Mouse (Mus musculus): Measurements from ENCODE around the gene Taf5. TPM values are rescaled to one million over a fixed set of nuclear protein-coding genes. Genes with fewer than 3 reads are reported as not detected.

The Taf5 gene
- polyA plus RNA-seq, 1 experiment from 2014 or later: 6.6 TPM

DNA sequence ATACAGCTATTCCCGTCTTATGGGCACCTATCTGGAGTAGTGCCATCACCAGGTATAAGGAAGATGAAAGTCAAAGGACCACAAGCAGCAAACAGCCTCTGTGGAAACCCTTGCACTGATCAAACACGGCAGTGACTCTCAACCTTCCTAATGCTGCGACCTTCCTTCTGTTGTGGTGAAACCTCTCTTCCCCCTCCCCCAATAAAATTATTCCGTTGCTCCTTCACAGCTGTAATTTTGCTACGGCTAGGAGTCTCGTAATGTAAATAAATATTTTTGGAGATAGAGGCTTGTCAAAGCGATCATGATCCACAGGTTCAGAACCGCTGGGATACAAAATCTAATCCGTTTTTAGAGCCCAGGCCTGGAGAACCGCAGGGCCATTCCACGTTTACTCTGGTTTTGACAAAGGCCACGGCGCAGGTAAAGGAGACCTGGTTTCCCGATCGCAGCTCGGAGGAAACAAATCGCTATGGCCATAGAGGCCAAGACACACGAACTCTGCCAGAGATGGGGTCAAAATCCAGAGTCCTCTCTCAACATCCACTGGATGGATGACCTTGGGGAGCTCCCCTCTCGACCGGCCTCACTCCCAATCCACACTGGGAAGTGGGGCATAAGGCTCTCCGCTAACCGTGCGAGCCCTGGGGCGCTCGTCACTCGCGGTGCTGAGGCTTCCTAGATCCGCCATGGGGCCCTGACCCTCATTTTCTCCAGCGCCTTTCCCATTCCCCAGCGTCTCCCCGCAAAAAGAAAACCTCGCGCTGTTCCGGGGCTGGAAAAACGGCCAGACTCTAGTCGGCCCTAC is 22.4 kb downstream of the Taf5 start:
- H3K36me3 ChIP-seq (ENCODE audit: control insufficient read depth, insufficient read depth, low read length): peaks cover 40% of the 10 kb centered on the region
- H3K4me1 ChIP-seq (ENCODE audit: control insufficient read depth, insufficient read depth, low read length): peaks cover 12% of the 10 kb centered on the region
- peak overlapping the region; percentile 90 for H3K4me3 ChIP-seq (ENCODE audit: low read depth, low read length)
- no peak for DNase-seq (ENCODE audit: low spot score)
- H3K9me3 ChIP-seq (ENCODE audit: control insufficient read depth, low read length): no peaks in the 10 kb centered on the region
- H3K9ac ChIP-seq (ENCODE audit: low read depth, low read length): peak overlapping the region; percentile 98
- WGBS: 2% methylated on average over 35 of the region's 36 CpGs
- H3K27ac ChIP-seq (replicated peaks; ENCODE audit: low read depth, low read length): peak overlapping the region; percentile 88
- H3K4me2 ChIP-seq (ENCODE audit: low read depth, low read length): peak overlapping the region; percentile 93
- ATAC-seq (ENCODE audit: low read depth): peak; percentile 71
- no peaks in the 10 kb centered on the region for H3K27me3 ChIP-seq (replicated peaks; ENCODE audit: control insufficient read depth, insufficient read depth, low read length)

DNA sequence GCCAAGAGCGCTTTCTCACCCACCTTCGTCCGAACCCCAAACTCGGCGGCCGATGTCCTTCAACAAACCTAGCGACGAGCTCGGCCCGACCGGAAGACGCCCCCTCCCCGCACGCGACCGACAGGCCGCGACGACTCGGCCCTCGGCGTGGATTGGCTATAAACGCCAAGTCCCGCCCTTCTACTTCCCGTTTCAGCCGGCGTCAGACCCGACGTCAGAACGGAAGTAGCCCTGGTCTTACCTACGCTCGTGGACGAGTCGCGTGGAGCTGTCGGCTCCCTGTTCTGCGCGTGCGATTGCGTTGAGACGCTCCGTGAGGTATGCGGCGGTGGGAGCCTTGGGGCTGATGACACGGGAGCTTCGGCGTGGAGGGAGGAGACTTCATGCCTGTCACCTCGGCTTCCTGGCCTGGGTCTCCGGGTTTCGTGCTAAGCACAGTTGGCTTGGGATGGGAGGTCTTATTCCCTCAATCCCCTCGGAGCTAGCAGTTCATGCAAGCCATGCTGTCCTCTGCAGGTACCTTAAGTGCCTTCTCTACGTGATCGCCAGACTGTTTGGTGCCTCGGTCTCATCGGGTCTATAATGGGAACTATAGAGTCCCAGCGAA is 23.1 kb downstream of the Taf5 start, which contains the start of the genes Usmg5 and Pdcd11:
Usmg5 (minus strand) TSS at position 98 of the 607 bp plus-strand sequence.
Pdcd11 (plus strand) TSS at position 219 of the 607 bp plus-strand sequence.
- peak; percentile 100 for ATAC-seq (ENCODE audit: low read depth)
- peak; percentile 97 for DNase-seq (ENCODE audit: low spot score)
- Histone ChIP-seq H3K9ac (ENCODE audit: low read depth, low read length) (peak within 1 kb of the TSS; percentile 98), H3K4me2 (ENCODE audit: low read depth, low read length) (peak within 1 kb of the TSS; percentile 93), H3K36me3 (ENCODE audit: control insufficient read depth, insufficient read depth, low read length) (peaks cover 40% of the 10 kb centered on the region), H3K27me3 (replicated peaks; ENCODE audit: control insufficient read depth, insufficient read depth, low read length) (no peaks in the 10 kb centered on the region), H3K27ac (replicated peaks; ENCODE audit: low read depth, low read length) (peak within 1 kb of the TSS; percentile 88), H3K9me3 (ENCODE audit: control insufficient read depth, low read length) (no peaks in the 10 kb centered on the region), H3K4me1 (ENCODE audit: control insufficient read depth, insufficient read depth, low read length) (peaks cover 12% of the 10 kb centered on the region), H3K4me3 (ENCODE audit: low read depth, low read length) (peak within 1 kb of the TSS; percentile 90)
- WGBS: under 1% methylated on average over 44 of the region's 56 CpGs

DNA sequence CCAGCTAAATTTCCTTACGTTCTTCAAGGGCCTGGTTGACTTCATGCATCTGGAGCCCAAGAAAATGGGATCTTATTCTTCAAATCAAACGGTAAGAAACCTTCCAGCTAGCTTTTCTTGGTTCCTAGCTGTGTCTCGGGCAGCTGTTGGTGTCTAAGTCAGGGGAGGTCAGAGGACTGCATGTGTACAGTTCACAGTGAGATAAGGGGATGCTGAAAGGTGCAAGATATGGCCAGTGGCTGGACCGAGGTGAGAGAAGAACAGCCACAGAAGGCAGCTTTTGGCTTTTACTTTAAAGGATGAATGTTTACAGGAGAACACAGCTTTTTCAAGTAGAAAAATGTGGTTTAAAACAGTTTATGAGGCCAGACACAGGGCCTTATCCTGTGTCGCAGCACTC is 33.5 kb downstream of the Taf5 start:
- WGBS: 95% methylated on average over 5 of the region's 5 CpGs
- ATAC-seq (ENCODE audit: low read depth) (no peak), DNase-seq (ENCODE audit: low spot score) (no peak)
- no peaks in the 10 kb centered on the region for H3K4me1 ChIP-seq (ENCODE audit: control insufficient read depth, insufficient read depth, low read length)
- H3K27me3 ChIP-seq (replicated peaks; ENCODE audit: control insufficient read depth, insufficient read depth, low read length): no peaks in the 10 kb centered on the region
- H3K36me3 ChIP-seq (ENCODE audit: control insufficient read depth, insufficient read depth, low read length): peaks cover 97% of the 10 kb centered on the region
- H3K9me3 ChIP-seq (ENCODE audit: control insufficient read depth, low read length): no peaks in the 10 kb centered on the region
- no peak overlapping the region for H3K9ac ChIP-seq (ENCODE audit: low read depth, low read length)
- no peak overlapping the region for H3K4me2 ChIP-seq (ENCODE audit: low read depth, low read length)
- no peak overlapping the region for H3K27ac ChIP-seq (replicated peaks; ENCODE audit: low read depth, low read length)
- no peak overlapping the region for H3K4me3 ChIP-seq (ENCODE audit: low read depth, low read length)

DNA sequence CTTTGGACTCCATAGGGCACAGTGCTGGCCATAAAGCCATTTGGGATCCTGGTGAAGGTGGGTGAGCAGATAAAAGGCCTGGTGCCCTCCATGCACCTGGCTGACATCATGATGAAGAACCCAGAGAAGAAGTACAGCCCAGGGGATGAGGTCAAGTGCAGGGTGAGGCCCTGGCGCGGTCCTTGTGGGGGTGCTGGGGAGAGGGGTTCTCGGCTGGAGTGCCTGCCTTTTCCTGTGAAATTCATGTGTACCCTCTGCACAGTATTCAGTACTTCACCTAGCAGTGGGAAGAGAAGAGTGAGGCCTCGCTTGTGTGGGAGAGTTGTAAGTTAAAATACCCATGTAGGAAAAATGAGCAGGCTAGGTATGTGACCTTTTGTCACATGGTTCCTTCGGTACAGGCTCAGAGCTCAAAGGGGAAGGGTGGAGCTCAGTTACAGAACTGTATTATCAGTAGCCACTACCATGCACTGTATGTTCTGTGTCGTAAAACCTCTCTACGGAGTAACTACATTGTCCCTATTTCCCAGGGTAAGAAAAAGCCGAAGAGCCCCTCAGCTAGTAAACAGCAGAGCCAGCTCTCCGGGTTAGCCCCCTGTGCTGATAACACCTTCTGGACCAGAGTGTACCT is 37.2 kb downstream of the Taf5 start:
- no peak for DNase-seq (ENCODE audit: low spot score)
- Histone ChIP-seq H3K27ac (replicated peaks; ENCODE audit: low read depth, low read length) (no peak overlapping the region), H3K36me3 (ENCODE audit: control insufficient read depth, insufficient read depth, low read length) (peaks cover 99% of the 10 kb centered on the region), H3K9ac (ENCODE audit: low read depth, low read length) (no peak overlapping the region), H3K27me3 (replicated peaks; ENCODE audit: control insufficient read depth, insufficient read depth, low read length) (no peaks in the 10 kb centered on the region), H3K4me2 (ENCODE audit: low read depth, low read length) (no peak overlapping the region), H3K9me3 (ENCODE audit: control insufficient read depth, low read length) (no peaks in the 10 kb centered on the region), H3K4me1 (ENCODE audit: control insufficient read depth, insufficient read depth, low read length) (no peaks in the 10 kb centered on the region), H3K4me3 (ENCODE audit: low read depth, low read length) (no peak overlapping the region)
- no peak for ATAC-seq (ENCODE audit: low read depth)
- 93% methylated on average over 9 of the region's 9 CpGs for WGBS

DNA sequence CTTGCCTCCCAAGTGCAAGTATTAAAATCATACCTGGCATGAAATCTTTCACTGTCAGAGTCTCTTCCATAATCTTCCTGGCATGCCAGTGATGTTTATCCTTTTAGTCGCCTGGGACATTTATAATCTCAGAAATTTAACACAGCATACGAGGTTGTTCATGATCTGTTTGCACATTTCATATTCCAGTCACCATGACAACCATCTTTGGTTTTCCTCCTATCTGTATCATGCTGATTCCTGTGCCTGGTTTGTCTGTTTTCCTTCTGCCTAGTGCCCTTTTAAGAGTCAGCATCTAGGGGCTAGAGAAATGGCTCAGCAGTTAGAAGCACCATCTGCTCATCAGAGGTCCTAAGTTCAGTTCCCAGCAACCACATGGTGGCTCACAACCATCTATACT is 51.1 kb downstream of the Taf5 start:
- Histone ChIP-seq H3K4me1 (ENCODE audit: control insufficient read depth, insufficient read depth, low read length) (no peaks in the 10 kb centered on the region), H3K27ac (replicated peaks; ENCODE audit: low read depth, low read length) (no peak overlapping the region), H3K4me3 (ENCODE audit: low read depth, low read length) (no peak overlapping the region), H3K36me3 (ENCODE audit: control insufficient read depth, insufficient read depth, low read length) (peaks cover 75% of the 10 kb centered on the region), H3K27me3 (replicated peaks; ENCODE audit: control insufficient read depth, insufficient read depth, low read length) (no peaks in the 10 kb centered on the region), H3K9ac (ENCODE audit: low read depth, low read length) (no peak overlapping the region), H3K4me2 (ENCODE audit: low read depth, low read length) (no peak overlapping the region), H3K9me3 (ENCODE audit: control insufficient read depth, low read length) (no peaks in the 10 kb centered on the region)
- 89% methylated on average over 2 of the region's 2 CpGs for WGBS
- DNase-seq (ENCODE audit: low spot score) (no peak), ATAC-seq (ENCODE audit: low read depth) (no peak)

DNA sequence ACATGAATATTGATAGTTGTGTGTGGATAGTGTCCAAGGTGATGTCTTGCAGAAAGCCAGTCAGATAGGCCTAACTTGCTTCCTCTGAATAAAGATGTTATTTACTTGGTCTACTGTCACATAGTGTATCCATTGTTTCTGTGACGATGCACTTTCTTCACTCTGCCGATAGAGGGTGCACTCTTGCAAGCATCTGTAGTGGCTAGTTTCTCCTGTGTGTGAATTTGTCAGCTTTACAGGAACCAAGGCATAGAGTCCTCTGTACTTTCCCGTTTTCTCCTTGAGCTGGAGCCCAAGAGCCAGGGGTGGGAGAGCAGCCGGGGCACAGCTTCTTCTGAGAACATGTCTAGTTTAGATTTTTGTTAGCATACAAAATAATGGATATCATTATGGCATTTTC is 53.5 kb downstream of the Taf5 start:
- Histone ChIP-seq H3K4me3 (ENCODE audit: low read depth, low read length) (no peak overlapping the region), H3K9me3 (ENCODE audit: control insufficient read depth, low read length) (no peaks in the 10 kb centered on the region), H3K9ac (ENCODE audit: low read depth, low read length) (no peak overlapping the region), H3K4me1 (ENCODE audit: control insufficient read depth, insufficient read depth, low read length) (no peaks in the 10 kb centered on the region), H3K4me2 (ENCODE audit: low read depth, low read length) (no peak overlapping the region), H3K27ac (replicated peaks; ENCODE audit: low read depth, low read length) (no peak overlapping the region), H3K27me3 (replicated peaks; ENCODE audit: control insufficient read depth, insufficient read depth, low read length) (no peaks in the 10 kb centered on the region), H3K36me3 (ENCODE audit: control insufficient read depth, insufficient read depth, low read length) (peaks cover 68% of the 10 kb centered on the region)
- DNase-seq (ENCODE audit: low spot score) (peak; percentile 55), ATAC-seq (ENCODE audit: low read depth) (0 out of 2 replicates have a peak, but pooled peaks have one; percentile 30)
- WGBS: 40% methylated on average over 4 of the region's 4 CpGs

DNA sequence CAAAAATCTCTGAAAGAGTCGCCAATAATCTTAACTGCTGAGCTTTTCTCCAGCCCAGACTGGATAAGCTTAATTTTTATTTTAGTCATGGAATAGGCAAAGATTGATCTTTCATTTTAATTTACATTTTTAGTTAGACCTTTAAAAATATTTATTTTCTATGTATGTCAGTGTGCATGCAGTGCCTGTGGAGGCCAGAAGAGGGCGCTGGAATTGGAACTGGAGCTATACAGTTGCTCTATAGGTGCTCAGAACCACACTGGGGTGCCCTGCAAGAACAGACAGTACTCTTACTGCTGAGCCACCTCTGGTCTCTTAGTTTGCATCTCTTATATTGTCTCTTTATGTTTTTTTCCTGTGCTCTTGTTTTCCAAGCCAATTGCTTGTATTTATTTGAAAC is 55.3 kb downstream of the Taf5 start:
- no peak overlapping the region for H3K4me2 ChIP-seq (ENCODE audit: low read depth, low read length)
- peaks cover 66% of the 10 kb centered on the region for H3K36me3 ChIP-seq (ENCODE audit: control insufficient read depth, insufficient read depth, low read length)
- H3K9ac ChIP-seq (ENCODE audit: low read depth, low read length): no peak overlapping the region
- H3K4me3 ChIP-seq (ENCODE audit: low read depth, low read length): no peak overlapping the region
- no peaks in the 10 kb centered on the region for H3K4me1 ChIP-seq (ENCODE audit: control insufficient read depth, insufficient read depth, low read length)
- DNase-seq (ENCODE audit: low spot score) (peak; percentile 36), ATAC-seq (ENCODE audit: low read depth) (no peak; the same call in 1 of the 2 replicates)
- no peaks in the 10 kb centered on the region for H3K9me3 ChIP-seq (ENCODE audit: control insufficient read depth, low read length)
- no peak overlapping the region for H3K27ac ChIP-seq (replicated peaks; ENCODE audit: low read depth, low read length)
- no peaks in the 10 kb centered on the region for H3K27me3 ChIP-seq (replicated peaks; ENCODE audit: control insufficient read depth, insufficient read depth, low read length)
- WGBS: 29% methylated on average over 2 of the region's 2 CpGs

DNA sequence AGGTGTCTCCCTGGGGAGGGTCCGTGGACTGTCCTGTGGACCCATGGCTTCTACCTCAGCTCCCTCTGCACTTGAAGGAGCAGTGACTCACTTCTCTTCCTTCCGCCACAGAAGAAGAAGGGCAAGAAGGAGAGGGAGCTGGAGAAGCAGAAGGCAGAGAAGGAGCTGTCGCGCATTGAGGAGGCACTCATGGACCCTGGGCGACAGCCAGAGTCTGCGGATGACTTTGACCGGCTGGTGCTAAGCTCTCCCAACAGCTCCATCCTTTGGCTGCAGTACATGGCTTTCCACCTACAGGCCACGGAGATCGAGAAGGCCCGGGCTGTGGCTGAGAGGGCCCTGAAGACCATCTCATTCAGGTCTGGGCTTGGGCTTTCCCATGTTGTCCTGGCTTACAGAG is 60.6 kb downstream of the Taf5 start:
- Histone ChIP-seq H3K36me3 (ENCODE audit: control insufficient read depth, insufficient read depth, low read length) (peaks cover 82% of the 10 kb centered on the region), H3K27me3 (replicated peaks; ENCODE audit: control insufficient read depth, insufficient read depth, low read length) (no peaks in the 10 kb centered on the region), H3K9ac (ENCODE audit: low read depth, low read length) (no peak overlapping the region), H3K4me3 (ENCODE audit: low read depth, low read length) (no peak overlapping the region), H3K4me2 (ENCODE audit: low read depth, low read length) (no peak overlapping the region), H3K9me3 (ENCODE audit: control insufficient read depth, low read length) (no peaks in the 10 kb centered on the region), H3K27ac (replicated peaks; ENCODE audit: low read depth, low read length) (no peak overlapping the region), H3K4me1 (ENCODE audit: control insufficient read depth, insufficient read depth, low read length) (no peaks in the 10 kb centered on the region)
- DNase-seq (ENCODE audit: low spot score) (no peak), ATAC-seq (ENCODE audit: low read depth) (no peak)
- WGBS: 96% methylated on average over 8 of the region's 10 CpGs
